Mouse (Mus musculus) hindbrain, embryonic 15.5 days (tissue): ENCODE data around the gene Scpep1. TPM values are rescaled to one million over a fixed set of nuclear protein-coding genes. Genes with fewer than 3 reads are reported as not detected.
"Not testable (repeated sequence)": the region's sequence is repeated elsewhere in the genome, so short reads cannot be mapped to it uniquely, and the experiment has no call there.

ENCODE experiments used
- ATAC-seq: fragments of 200-750 bp; cut with Nextera tagmentation; 2 replicates; pipeline ENCODE4 v1.8.0; 2017; ENCODE audit warnings: low read depth, moderate number of reproducible peaks, moderate TSS enrichment; ENCODE audit not compliant: low FRiP score
- H3K27ac ChIP-seq: fragments of 300-500 bp; sonication (generic); replicated peaks from 2 replicates; pipeline ENCODE4 v1.5.1; 2015; ENCODE audit warnings: mild to moderate bottlenecking, inconsistent platforms
- H3K27me3 ChIP-seq: fragments of 300-500 bp; sonication (generic); 2 replicates; pipeline ENCODE4 v1.6.1; 2015; ENCODE audit warnings: control low read depth, inconsistent platforms
- H3K36me3 ChIP-seq: fragments of 300-500 bp; sonication (generic); 2 replicates; pipeline ENCODE4 v1.6.1; 2015; ENCODE audit warnings: control low read depth, inconsistent platforms
- H3K4me1 ChIP-seq: fragments of 300-500 bp; sonication (generic); replicated peaks from 2 replicates; pipeline ENCODE4 v1.6.1; 2015; ENCODE audit warnings: control low read depth, inconsistent platforms
- H3K4me2 ChIP-seq: fragments of 300-500 bp; sonication (generic); 2 replicates; pipeline ENCODE4 v1.6.1; 2015; ENCODE audit warnings: moderate library complexity, mild to moderate bottlenecking, inconsistent platforms
- H3K4me3 ChIP-seq: fragments of 300-500 bp; sonication (generic); 2 replicates; pipeline ENCODE4 v1.5.1; 2015; ENCODE audit warnings: mild to moderate bottlenecking, inconsistent platforms
- H3K9ac ChIP-seq: fragments of 300-500 bp; sonication (generic); 2 replicates; pipeline ENCODE4 v1.6.1; 2015; ENCODE audit warnings: inconsistent platforms
- H3K9me3 ChIP-seq: fragments of 300-500 bp; sonication (generic); 2 replicates; pipeline ENCODE4 v1.6.1; 2016; ENCODE audit warnings: control low read depth, inconsistent platforms
- WGBS: fragments of 180-500 bp; shearing (Covaris S2); methylation state at CpG from one replicate; pipeline ENCODE4 v1.1.7; 2015; 5-methylcytosine and 5-hydroxymethylcytosine counted together
- polyA plus RNA-seq: library from polyadenylated mRNA; unstranded; fragments of >200 nt; fragmentation: Nextera tagmentation; extraction: Ambion mirVana; gene quantifications from 2 replicates; pipeline ENCODE4 v1.2.1, GENCODE M21; 2015

The Scpep1 gene
- polyA plus RNA-seq, 1 experiment from 2014 or later, result 33.6 TPM

GRCm38 (mm10) chr11:88891921-88892561, 63.2 kb downstream of the Scpep1 start:
- not testable (repeated sequence) for H3K9ac ChIP-seq, H3K27me3 ChIP-seq, H3K4me1 ChIP-seq, H3K4me3 ChIP-seq, H3K27ac ChIP-seq, H3K36me3 ChIP-seq, ATAC-seq, H3K9me3 ChIP-seq, H3K4me2 ChIP-seq
- WGBS, result 94% methylated on average over 19 of the region's 24 CpGs

GRCm38 (mm10) chr11:88891446-88891845, 63.8 kb downstream of the Scpep1 start:
- 98% methylated on average over 11 of the region's 12 CpGs for WGBS

GRCm38 (mm10) chr11:88890904-88891303, 64.4 kb downstream of the Scpep1 start:
- H3K4me3 ChIP-seq, H3K4me1 ChIP-seq, H3K9ac ChIP-seq, ATAC-seq, H3K9me3 ChIP-seq, H3K4me2 ChIP-seq, H3K27me3 ChIP-seq, H3K27ac ChIP-seq, H3K36me3 ChIP-seq: not testable (repeated sequence)
- 90% methylated on average over 7 of the region's 11 CpGs for WGBS

More at GRCm38 (mm10) chr11:88891446-88891845, 63.8 kb downstream of the Scpep1 start:
- not testable (repeated sequence) for H3K4me2 ChIP-seq, ATAC-seq, H3K4me3 ChIP-seq, H3K4me1 ChIP-seq, H3K9ac ChIP-seq, H3K9me3 ChIP-seq, H3K27me3 ChIP-seq, H3K27ac ChIP-seq, H3K36me3 ChIP-seq

GRCm38 (mm10) chr11:88888996-88889395, 66.3 kb downstream of the Scpep1 start:
- no peak for ATAC-seq
- no peaks in the 10 kb centered on the region for H3K27me3 ChIP-seq
- H3K9ac ChIP-seq, result no peak overlapping the region
- no peak overlapping the region for H3K4me2 ChIP-seq
- no peak overlapping the region for H3K27ac ChIP-seq
- no peaks in the 10 kb centered on the region for H3K36me3 ChIP-seq
- WGBS, result 91% methylated on average over 2 of the region's 2 CpGs
- H3K9me3 ChIP-seq, result no peaks in the 10 kb centered on the region
- no peak overlapping the region for H3K4me3 ChIP-seq
- no peaks in the 10 kb centered on the region for H3K4me1 ChIP-seq

GRCm38 (mm10) chr11:88884376-88885065, 70.7 kb downstream of the Scpep1 start:
- Histone ChIP-seq H3K9me3 (no peaks in the 10 kb centered on the region), H3K36me3 (no peaks in the 10 kb centered on the region), H3K27me3 (no peaks in the 10 kb centered on the region), H3K4me3 (no peak overlapping the region), H3K4me2 (no peak overlapping the region), H3K27ac (no peak overlapping the region), H3K9ac (no peak overlapping the region), H3K4me1 (no peaks in the 10 kb centered on the region)
- ATAC-seq, result no peak
- 65% methylated on average over 8 of the region's 8 CpGs for WGBS

- no peak overlapping the region for H3K4me3 ChIP-seq
- H3K4me2 ChIP-seq, result no peak overlapping the region
- WGBS, result 90% methylated on average over 12 of the region's 12 CpGs
- H3K4me1 ChIP-seq, result peaks cover 10% of the 10 kb centered on the region
- no peaks in the 10 kb centered on the region for H3K36me3 ChIP-seq
- no peaks in the 10 kb centered on the region for H3K9me3 ChIP-seq
- no peak overlapping the region for H3K27ac ChIP-seq
- ATAC-seq, result no peak
- no peak overlapping the region for H3K9ac ChIP-seq
- H3K27me3 ChIP-seq, result no peaks in the 10 kb centered on the region
Observed at GRCm38 (mm10) chr11:88878011-88878410, 77.3 kb downstream of the Scpep1 start.

Other genes with a start within 250 kb of the Scpep1 start
- gene Msi2, start 237.0 kb downstream of the Scpep1 start, polyA plus RNA-seq, result 35.9 and 36.9 TPM in 2 replicates
- 28.3 and 29.5 TPM in 2 replicates for gene Akap1, start 90.9 kb downstream of the Scpep1 start, polyA plus RNA-seq
- gene Elobl, start 11.5 kb upstream of the Scpep1 start, polyA plus RNA-seq, result not detected in 2 replicates
- gene Coil, start 14.8 kb upstream of the Scpep1 start, polyA plus RNA-seq, result 29.7 and 29.8 TPM in 2 replicates
- 5.1 and 5.4 TPM in 2 replicates for gene Trim25, start 43.9 kb upstream of the Scpep1 start, polyA plus RNA-seq
- gene Dgke, start 111.4 kb upstream of the Scpep1 start, polyA plus RNA-seq, result 17.2 and 17.3 TPM in 2 replicates
- not detected in 2 replicates for gene Gm525, start 118.4 kb upstream of the Scpep1 start, polyA plus RNA-seq